Mouse (Mus musculus) liver, postnatal 0 days (tissue): ENCODE results near the gene Slc8a3. TPM values are rescaled to one million over a fixed set of nuclear protein-coding genes. Genes with fewer than 3 reads are reported as not detected.

Experiments
- ATAC-seq: fragments of 200-750 bp; cut with Nextera tagmentation; 2 replicates; pipeline ENCODE4 v1.8.0; 2017; ENCODE audit warnings: mild to moderate bottlenecking, moderate library complexity
- DNase-seq: peaks from one replicate; pipeline ENCODE4 v3.0.0-alpha.2; 2016
- H3K27ac ChIP-seq: fragments of 300-500 bp; sonication (generic); 2 replicates; pipeline ENCODE4 v1.5.1; 2014; ENCODE audit warnings: antibody characterized with exemption, moderate library complexity, mild to moderate bottlenecking, low read depth
- H3K27me3 ChIP-seq: fragments of 300-500 bp; sonication (generic); 2 replicates; pipeline ENCODE4 v1.6.1; 2014; ENCODE audit warnings: low read length, control low read depth, mixed read lengths; ENCODE audit not compliant: insufficient read depth
- H3K36me3 ChIP-seq: fragments of 300-500 bp; sonication (generic); replicated peaks from 2 replicates; pipeline ENCODE4 v1.6.1; 2014; ENCODE audit warnings: mild to moderate bottlenecking, control low read depth, low read length, moderate library complexity, mixed read lengths; ENCODE audit not compliant: insufficient read depth
- H3K4me1 ChIP-seq: fragments of 300-500 bp; sonication (generic); 2 replicates; pipeline ENCODE4 v1.6.1; 2014; ENCODE audit warnings: antibody characterized with exemption, mild to moderate bottlenecking, control low read depth; ENCODE audit not compliant: insufficient read depth
- H3K4me2 ChIP-seq: fragments of 300-500 bp; sonication (generic); 2 replicates; pipeline ENCODE4 v1.6.1; 2014; ENCODE audit warnings: low read depth, mild to moderate bottlenecking, low read length, moderate library complexity, mixed read lengths
- H3K4me3 ChIP-seq: fragments of 300-500 bp; sonication (generic); 2 replicates; pipeline ENCODE4 v1.5.1; 2014; ENCODE audit warnings: low read depth, low read length
- H3K9ac ChIP-seq: fragments of 300-500 bp; sonication (generic); replicated peaks from 2 replicates; pipeline ENCODE4 v1.6.1; 2014; ENCODE audit warnings: mild to moderate bottlenecking, moderate library complexity
- H3K9me3 ChIP-seq: fragments of 300-500 bp; sonication (generic); 2 replicates; pipeline ENCODE4 v1.6.1; 2016; ENCODE audit warnings: mild to moderate bottlenecking, control low read depth, low read length, mixed read lengths
- CTCF ChIP-seq: sonication (generic); IDR thresholded peaks from 2 replicates; pipeline ENCODE4 v1.5.1; 2016; ENCODE audit warnings: antibody characterized with exemption, low read depth
- EP300 ChIP-seq: IDR thresholded peaks from 2 replicates; pipeline ENCODE4 v1.6.1; 2016; ENCODE audit warnings: antibody characterized with exemption, low read depth, mild to moderate bottlenecking
- WGBS: fragments of 180-500 bp; shearing (Covaris S2); extraction: QIAGEN DNeasy Blood & Tissue Kit; methylation state at CpG from one replicate; pipeline ENCODE4 v1.1.7; 2014; ENCODE audit not compliant: insufficient replicate concordance; 5-methylcytosine and 5-hydroxymethylcytosine counted together
- polyA plus RNA-seq: library from polyadenylated mRNA; unstranded; fragments of >200 nt; fragmentation: Nextera tagmentation; extraction: Ambion mirVana; gene quantifications from 2 replicates; pipeline ENCODE4 v1.2.1, GENCODE M21; 2015

Gene Slc8a3
- polyA plus RNA-seq, 1 experiment from 2014 or later, result 0.05 TPM

GRCm38 (mm10) chr12:81227767-81228460 lies 105.1 kb downstream of the Slc8a3 start:
- Histone ChIP-seq H3K4me1 (no peaks in the 10 kb centered on the region), H3K36me3 (no peaks in the 10 kb centered on the region), H3K9me3 (no peaks in the 10 kb centered on the region), H3K27ac (no peak overlapping the region), H3K4me3 (no peak overlapping the region), H3K27me3 (no peaks in the 10 kb centered on the region), H3K4me2 (no peak overlapping the region), H3K9ac (no peak overlapping the region)
- no peak for TF ChIP-seq CTCF
- TF ChIP-seq EP300, result no peak
- WGBS, result 78% methylated on average over 5 of the region's 5 CpGs
- DNase-seq (no peak), ATAC-seq (no peak)

GRCm38 (mm10) chr12:81226590-81226989 lies 106.4 kb downstream of the Slc8a3 start:
- DNase-seq (no peak), ATAC-seq (no peak)
- Histone ChIP-seq H3K4me3 (no peak overlapping the region), H3K36me3 (no peaks in the 10 kb centered on the region), H3K27me3 (no peaks in the 10 kb centered on the region), H3K27ac (no peak overlapping the region), H3K9me3 (no peaks in the 10 kb centered on the region), H3K4me2 (no peak overlapping the region), H3K4me1 (no peaks in the 10 kb centered on the region), H3K9ac (no peak overlapping the region)
- TF ChIP-seq EP300 (no peak), CTCF (no peak)
- 70% methylated on average over 3 of the region's 3 CpGs for WGBS

- H3K27me3 ChIP-seq, result no peaks in the 10 kb centered on the region
- no peak overlapping the region for H3K4me3 ChIP-seq
- WGBS, result 48% methylated on average over 6 of the region's 6 CpGs
- H3K9ac ChIP-seq, result no peak overlapping the region
- no peaks in the 10 kb centered on the region for H3K36me3 ChIP-seq
- no peaks in the 10 kb centered on the region for H3K4me1 ChIP-seq
- no peak overlapping the region for H3K27ac ChIP-seq
- no peak for TF ChIP-seq CTCF
- TF ChIP-seq EP300, result no peak
- DNase-seq, result no peak
- no peak overlapping the region for H3K4me2 ChIP-seq
- no peaks in the 10 kb centered on the region for H3K9me3 ChIP-seq
- ATAC-seq, result no peak
These were observed 106.9 kb downstream of the Slc8a3 start for GRCm38 (mm10) chr12:81225966-81226577.

- Histone ChIP-seq H3K27me3 (no peaks in the 10 kb centered on the region), H3K4me3 (no peak overlapping the region), H3K9ac (no peak overlapping the region), H3K27ac (no peak overlapping the region), H3K4me2 (no peak overlapping the region), H3K4me1 (no peaks in the 10 kb centered on the region), H3K9me3 (no peaks in the 10 kb centered on the region), H3K36me3 (no peaks in the 10 kb centered on the region)
- DNase-seq, result no peak
- 60% methylated on average over 2 of the region's 2 CpGs for WGBS
- TF ChIP-seq EP300, result no peak
- TF ChIP-seq CTCF, result no peak
- ATAC-seq, result no peak
These were observed 108.1 kb downstream of the Slc8a3 start for GRCm38 (mm10) chr12:81224843-81225242.

DNA sequence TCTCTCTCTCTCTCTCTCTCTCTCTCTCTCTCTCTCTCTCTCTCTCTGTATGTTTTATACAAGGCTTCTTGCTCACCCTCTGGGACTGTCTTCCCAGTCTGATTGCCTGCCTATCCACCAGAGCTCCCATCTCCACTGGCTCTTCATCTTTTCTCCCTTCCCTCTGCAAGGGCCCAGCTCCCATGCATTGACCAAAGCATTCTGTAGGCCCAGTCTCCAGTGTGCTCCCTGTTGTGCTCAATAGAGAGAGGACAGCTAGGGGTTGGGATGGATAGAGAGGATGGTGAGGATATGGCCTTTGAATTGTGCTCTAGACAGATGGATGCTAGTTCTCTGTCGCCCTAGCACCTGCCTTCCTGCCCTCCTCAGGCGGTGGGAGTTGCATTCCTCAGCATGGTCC lies 109.7 kb downstream of the Slc8a3 start:
- Histone ChIP-seq H3K36me3 (no peaks in the 10 kb centered on the region), H3K9me3 (no peaks in the 10 kb centered on the region), H3K4me3 (no peak overlapping the region), H3K9ac (no peak overlapping the region), H3K4me2 (no peak overlapping the region), H3K27ac (no peak overlapping the region), H3K4me1 (no peaks in the 10 kb centered on the region), H3K27me3 (no peaks in the 10 kb centered on the region)
- TF ChIP-seq CTCF (no peak), EP300 (no peak)
- WGBS, result 61% methylated on average over 2 of the region's 2 CpGs
- ATAC-seq, result no peak
- no peak for DNase-seq

GRCm38 (mm10) chr12:81219339-81219738 lies 113.6 kb downstream of the Slc8a3 start:
- Histone ChIP-seq H3K27me3 (no peaks in the 10 kb centered on the region), H3K9ac (no peak overlapping the region), H3K27ac (no peak overlapping the region), H3K4me3 (no peak overlapping the region), H3K4me2 (no peak overlapping the region), H3K4me1 (no peaks in the 10 kb centered on the region), H3K36me3 (no peaks in the 10 kb centered on the region), H3K9me3 (no peaks in the 10 kb centered on the region)
- DNase-seq, result no peak
- WGBS, result 67% methylated on average over 4 of the region's 4 CpGs
- ATAC-seq, result no peak
- TF ChIP-seq EP300 (no peak), CTCF (no peak)

DNA sequence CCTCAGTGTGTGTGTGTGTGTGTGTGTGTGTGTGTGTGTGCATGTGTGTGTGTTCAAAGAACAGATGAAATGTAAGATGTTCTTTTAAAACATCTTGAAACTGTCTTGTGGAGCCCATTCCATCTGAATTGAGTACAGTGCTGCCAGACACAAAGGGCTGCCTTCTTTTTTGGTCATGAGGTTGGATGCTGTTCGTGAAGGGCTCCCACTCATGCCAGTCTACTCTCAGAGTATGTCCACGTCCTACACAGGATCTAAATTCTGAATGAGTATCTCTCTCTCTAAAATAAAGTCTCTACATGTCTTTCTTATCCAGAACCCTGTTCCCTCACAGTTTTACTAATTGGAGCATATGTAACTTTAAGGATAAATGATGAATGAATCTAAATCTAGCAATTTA lies 124.4 kb downstream of the Slc8a3 start:
- H3K9ac ChIP-seq, result no peak overlapping the region
- WGBS, result 45% methylated on average over 2 of the region's 2 CpGs
- H3K36me3 ChIP-seq, result no peaks in the 10 kb centered on the region
- ATAC-seq (no peak), DNase-seq (no peak)
- TF ChIP-seq EP300, result no peak
- TF ChIP-seq CTCF, result no peak
- no peaks in the 10 kb centered on the region for H3K27me3 ChIP-seq
- no peak overlapping the region for H3K27ac ChIP-seq
- no peak overlapping the region for H3K4me2 ChIP-seq
- no peaks in the 10 kb centered on the region for H3K9me3 ChIP-seq
- H3K4me1 ChIP-seq, result no peaks in the 10 kb centered on the region
- H3K4me3 ChIP-seq, result no peak overlapping the region
